Mouse (Mus musculus) left cerebral cortex, postnatal 14 days (tissue): ENCODE results near the gene Ampd2. TPM values are rescaled to one million over a fixed set of nuclear protein-coding genes. Genes with fewer than 3 reads are reported as not detected.

Source experiments
- DNase-seq, 2 experiments: peaks; one replicate each; pipeline ENCODE4 v3.0.0; 2021 to 2022; ENCODE audit warnings: low spot score in 2 of 2, mixed read lengths in 1 of 2
- intact Hi-C: fragments of 180-260 bp; cut with DNase I; formaldehyde crosslinking; loops from one replicate; pipeline ENCODE4 v1.15.1; 2025
- total RNA-seq, 2 experiments: library from RNA; stranded (reverse); gene quantifications; 2 replicates each; pipeline ENCODE4 v1.2.3; 2021

The Ampd2 gene
- total RNA-seq, 2 experiments from 2014 or later: 43.3 to 50.8 TPM

DNA sequence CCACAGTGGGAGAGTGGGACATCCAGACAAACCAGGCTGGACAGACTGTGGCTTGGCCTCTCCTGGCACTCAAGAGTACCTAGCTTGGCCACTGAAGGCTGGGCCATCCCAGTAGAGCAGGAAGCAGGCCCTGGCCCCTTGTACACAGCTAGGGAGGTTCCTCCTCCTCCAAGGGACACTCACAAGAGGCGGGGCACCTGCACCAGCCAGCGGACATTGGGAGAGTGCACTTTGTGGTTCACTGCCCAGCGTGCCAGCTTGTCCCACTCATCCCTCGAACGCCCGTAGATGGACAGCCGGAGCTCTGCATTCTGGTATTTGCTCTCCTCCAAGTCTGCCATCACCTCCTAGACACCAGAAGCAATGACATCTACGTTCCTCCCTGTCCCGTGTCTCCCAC, 9.6 kb downstream of the Ampd2 start:
- intact Hi-C loops: no loop called here
- no peak for DNase-seq

DNA sequence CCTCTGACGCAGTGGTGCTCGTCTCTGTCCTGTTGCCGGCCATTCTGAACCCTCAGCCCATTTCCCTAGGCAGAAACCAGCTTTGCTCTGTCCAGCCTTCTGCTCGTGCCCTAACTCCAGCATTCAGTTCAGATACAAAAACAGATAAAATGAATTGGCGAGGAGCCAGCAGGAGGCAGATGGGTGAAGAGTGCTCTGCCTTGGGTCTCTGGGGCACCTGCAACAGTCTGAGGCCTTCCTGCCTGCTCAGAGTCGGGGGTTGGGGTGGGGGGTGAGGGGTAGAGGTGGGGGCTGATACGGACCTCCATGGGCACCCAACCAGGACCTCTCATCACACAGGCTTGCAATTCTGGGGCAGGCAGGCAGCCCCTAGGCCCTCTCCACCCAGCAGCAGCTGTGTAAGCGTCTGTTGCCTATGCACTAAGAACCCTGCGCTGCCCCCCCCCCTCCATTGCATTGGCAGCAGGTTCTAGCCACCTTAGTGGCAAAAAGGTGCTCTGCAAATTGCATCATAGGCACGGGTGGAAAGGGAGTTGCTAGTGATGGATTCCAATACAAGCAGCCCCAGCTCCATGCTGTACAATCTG, 13.4 kb downstream of the Ampd2 start:
- DNase-seq: no peak
- intact Hi-C loops: loop anchor here (5.0 kb wide), 1 partner anchor 376 kb away; the partner anchor contains the start of gene Ahcyl1

DNA sequence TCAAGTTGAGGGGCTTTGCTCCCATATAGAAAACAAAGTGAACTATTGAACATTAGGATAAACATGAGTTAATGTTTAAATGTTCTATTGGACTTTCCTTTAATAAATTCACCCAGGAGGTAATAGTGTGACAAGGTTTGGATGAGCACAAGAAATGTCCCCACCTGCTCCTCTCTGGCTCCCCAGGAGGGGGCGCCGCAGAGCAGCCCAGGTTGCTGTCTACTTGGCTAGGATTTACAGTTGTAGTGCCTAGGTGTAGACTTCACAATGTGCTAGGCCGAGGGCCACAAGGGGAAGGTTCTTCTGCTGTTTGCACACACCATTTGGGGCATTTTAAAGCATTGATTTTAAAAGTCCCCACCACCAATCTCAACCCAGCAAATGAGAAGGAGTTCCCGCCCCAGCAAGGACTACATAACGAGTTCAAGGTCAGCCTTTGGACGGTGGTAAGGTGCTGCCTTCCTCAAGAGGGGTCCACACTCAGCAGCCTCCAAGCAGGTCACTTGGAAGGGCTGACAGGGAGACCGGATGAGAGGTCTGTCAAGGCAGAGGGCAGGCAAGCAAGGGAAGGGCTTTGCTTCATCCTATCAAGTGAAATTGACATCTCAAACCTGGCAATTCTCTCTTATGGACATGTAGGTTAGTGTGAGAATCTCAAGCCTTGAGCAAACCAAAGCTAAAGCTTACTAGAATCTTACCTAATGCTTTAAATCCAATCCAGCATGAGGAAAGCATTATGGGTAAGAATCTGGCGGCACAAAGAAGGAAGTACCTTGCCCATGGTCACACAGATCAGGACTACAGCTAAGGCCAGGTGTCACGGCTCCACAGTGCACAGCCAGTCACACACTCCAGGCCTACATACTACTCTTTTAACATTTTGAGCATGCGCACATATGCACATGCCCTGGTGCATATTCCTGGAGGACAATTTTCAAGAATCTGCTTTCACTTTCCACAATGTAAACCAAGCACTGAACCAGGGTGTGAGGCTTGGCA, 15.9 kb downstream of the Ampd2 start:
- intact Hi-C loops: loop anchor here (2.0 to 5.0 kb wide), 2 partner anchors 78 to 373 kb away; partner anchors contain the start of gene Ahcyl1

DNA sequence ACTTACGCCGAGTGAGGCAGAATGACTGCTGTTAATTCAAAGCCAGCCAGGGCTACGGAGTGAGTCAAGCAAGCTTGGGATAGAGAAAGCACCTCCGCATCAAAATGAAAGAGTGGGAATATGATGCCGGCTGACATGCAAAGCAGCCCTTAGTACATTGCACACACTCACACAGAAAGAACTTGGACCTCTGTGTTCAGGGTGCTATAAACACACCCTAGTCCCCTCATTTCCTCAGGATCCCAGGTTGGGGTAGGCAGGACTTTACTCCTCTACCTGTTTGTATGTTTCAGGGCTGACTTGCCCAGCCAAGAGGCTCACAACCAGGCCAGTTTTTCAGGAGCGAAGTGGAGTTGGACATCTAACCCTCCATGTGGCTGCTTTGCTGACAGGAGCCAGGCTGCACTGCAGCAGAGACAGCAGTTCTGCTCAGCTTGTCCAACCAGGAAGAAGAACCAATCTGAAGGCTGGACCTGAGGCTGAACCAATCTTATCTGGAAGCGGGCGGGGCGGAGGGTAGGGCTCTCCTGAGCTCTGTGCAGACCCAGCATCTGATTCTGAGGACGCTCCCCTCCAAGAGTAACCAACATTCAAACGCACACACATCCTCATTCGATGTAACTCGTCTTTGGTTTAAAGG, 17.1 kb downstream of the Ampd2 start:
- no peak for DNase-seq
- intact Hi-C loops: no loop called here

More for the DNA sequence above, 15.9 kb downstream of the Ampd2 start:
- peak; percentile 64 to 65 for DNase-seq

DNA sequence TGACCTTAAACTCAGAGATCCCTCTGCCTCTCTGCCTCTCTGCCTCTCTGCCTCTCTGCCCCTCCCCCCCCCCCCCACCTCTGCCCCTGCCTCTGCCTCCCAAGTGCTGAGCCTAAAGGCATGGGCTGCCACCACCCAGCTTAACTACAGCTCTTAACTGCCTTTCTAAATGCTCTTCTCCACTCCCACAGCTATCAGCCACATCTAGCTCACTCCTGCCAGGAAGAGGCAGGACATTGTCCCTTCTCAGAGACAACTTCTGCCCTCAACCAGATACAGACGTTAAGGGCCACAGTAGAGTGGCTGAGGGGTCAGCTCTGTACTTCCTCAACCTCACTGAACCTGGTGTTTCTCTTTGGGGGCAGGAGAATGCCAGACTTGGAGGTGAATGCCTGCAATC, 17.6 kb downstream of the Ampd2 start:
- intact Hi-C loops: no loop called here

DNA sequence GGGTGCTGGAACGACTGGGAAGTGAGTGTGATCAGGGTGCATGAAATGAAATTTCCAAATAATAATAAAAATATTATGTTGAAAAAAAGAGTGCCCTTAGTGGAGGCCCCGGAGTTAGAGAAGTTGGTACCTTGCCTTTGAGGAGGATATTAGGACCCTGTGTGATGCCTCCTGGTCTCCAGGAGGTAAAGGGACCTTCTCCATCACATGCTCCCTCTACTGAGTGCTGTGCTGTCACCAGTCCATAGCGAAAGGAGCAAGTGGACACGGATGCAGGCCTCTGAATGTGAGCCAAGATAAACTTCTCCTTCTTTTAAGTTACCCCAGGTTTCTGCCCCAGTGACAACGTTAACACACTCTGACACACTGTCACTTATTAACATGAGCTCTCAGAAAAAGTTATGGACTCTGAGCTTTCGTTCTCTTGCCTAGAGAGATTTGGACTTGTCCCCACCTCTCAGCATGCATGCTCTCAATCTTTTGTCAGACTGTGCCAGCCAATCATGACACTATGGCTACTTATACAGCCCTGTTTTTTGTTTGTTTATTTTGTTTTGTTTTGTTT, 19.0 kb downstream of the Ampd2 start:
- intact Hi-C loops: no loop called here
- no peak for DNase-seq

More for the DNA sequence above, 17.6 kb downstream of the Ampd2 start:
- DNase-seq: no peak

DNA sequence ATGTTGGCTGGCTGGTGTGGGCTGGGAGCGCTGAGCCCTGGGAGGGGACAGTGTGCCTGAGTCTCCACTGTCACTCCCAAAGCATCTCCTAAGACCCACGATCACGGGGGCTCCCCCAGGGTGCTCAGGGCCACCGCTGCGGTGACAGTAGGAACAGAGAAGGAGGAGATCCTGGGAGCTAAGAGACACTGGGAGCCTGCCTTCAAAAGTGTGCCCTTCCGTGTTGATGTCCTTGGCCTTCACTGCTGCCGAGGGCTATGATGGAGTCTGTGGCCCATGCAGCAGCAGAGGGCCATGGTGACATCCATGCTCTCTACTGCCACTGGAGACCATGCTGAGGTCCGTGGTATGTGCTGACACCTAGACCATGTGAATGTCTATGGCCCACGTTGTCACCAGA, 20.9 kb downstream of the Ampd2 start:
- intact Hi-C loops: no loop called here

DNA sequence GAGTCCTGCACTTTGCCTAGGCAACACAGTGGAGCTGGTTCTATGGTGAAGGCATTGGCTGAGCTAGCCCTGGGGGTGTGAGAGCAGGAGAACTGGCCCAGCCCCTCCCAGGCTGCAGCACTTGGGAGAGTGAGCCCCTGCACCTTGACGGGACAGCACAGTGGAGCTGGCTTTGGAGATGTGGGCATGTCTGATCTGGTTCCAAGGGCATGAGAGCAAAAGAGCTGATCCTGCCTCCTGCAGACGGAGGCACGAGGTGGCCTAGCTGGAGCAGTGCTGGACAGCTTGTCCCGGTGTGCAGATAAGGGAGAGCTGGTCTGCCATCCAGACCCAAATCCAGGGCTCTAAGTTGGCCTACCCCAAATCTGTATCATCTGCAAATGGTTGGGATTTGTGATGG, 21.8 kb downstream of the Ampd2 start:
- DNase-seq: no peak
- intact Hi-C loops: no loop called here

More for the DNA sequence above, 20.9 kb downstream of the Ampd2 start:
- no peak for DNase-seq

DNA sequence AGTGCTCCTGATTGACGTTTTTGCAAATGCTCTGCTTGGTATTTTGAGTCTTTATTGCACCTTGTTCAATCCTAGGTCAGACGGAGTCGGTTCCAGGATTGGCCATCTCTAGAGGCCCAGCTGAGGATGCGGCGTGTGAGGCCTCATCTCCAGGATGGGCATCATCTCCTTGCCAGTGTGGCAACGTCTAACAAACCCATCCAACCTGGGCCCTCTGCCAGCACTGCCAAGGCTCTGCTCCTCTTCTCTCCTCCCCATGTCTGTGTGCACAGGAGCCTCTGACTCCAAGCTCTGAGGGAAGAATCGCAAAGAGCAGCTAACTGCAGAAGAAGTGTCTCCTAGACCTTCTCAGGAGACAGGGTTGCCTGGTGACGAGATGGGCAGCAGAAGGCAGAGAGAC, 23.8 kb downstream of the Ampd2 start:
- DNase-seq: no peak
- intact Hi-C loops: no loop called here

DNA sequence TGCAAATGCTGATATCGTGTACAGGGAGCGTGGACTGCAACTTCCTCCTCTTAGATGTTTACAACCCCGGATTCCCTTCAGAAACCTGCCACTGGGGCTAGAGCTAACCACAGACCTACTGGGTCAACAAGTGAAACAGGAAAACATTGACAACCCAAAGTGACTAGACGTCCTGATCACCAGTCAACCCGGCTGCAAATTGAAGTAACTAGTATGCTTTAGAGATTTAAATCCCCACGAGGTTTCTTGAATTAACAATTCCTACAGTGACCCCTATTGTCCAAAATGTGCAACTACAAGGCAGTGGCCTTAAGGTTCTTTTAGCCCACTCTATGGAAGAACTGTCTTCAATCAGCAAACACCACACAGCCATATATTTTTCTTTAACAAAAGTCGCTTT, 25.0 kb downstream of the Ampd2 start:
- DNase-seq: peak; percentile 59 to 78
- intact Hi-C loops: loop anchor here (2.0 kb wide), 2 partner anchors 43 to 195 kb away; no protein-coding TSS in a partner anchor

DNA sequence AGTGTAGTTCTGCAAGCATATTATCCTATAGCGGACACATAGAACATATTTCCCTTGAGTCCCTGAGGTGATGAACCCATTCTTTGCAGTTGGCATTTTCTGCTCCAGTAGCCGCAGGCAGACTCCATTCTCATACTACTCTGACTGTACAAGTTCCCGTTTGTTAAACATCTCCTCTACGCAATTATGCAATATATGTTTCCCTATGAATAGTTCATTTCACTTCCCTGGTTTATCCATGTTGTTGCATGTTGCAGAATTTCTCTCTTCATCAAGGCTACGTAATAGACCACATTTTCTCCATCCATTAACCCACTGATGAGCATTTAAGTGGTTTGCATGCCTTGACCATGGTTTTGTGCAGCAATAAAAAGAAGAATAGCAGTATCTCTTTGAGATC, 36.0 kb downstream of the Ampd2 start:
- intact Hi-C loops: no loop called here
- no peak for DNase-seq

DNA sequence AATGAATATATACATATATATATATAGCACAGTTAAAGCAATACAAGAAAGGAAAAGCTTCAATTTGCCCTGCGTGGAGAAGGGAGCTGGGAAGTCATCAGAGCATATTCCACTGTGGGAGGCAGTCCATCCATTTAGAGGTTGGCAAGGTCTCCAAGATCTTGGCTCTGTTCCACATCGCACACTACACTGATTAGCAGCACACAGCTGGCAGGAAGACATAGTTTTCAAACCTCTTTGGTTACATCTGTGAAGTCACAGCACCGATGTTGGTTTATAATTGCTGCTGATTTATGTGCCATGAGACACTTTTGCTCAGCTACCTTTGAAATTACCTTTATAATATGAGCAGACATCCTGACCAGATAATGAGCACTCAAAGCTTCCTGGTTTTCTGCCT, 38.1 kb downstream of the Ampd2 start:
- no peak for DNase-seq
- intact Hi-C loops: no loop called here

DNA sequence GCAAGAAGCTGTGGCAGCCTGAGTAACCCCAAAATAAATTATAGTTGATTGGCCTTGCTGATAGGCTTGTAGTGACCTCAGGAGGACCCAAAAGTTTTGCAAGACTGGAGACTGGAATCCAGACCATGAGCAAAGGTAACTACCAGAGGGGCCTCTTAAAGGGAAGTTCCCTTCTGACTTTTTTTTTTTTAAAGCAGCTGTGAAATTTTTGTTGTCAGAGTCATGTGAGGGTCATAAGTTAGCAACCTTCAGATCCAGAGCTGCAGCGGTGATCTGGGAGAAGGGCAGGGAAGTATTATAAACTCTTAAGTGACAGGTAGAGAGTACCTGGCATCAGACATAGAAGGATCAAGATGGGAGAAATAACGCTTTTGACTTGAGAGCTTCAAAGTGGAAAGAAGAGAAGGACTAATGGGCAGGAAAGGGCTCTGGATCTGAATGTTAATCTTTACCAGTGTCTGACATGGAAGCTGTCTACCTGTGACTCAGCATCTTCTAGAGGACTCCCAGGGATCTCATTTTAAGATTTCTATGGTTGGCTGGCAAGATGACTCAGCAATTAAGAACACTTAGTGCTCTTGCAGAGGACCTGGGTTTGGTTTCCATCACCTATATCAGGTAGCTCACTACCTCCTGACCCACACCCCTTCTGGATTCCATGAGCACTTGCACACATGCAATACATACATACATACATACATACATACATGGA, 39.4 kb downstream of the Ampd2 start:
- DNase-seq: no peak
- intact Hi-C loops: no loop called here

DNA sequence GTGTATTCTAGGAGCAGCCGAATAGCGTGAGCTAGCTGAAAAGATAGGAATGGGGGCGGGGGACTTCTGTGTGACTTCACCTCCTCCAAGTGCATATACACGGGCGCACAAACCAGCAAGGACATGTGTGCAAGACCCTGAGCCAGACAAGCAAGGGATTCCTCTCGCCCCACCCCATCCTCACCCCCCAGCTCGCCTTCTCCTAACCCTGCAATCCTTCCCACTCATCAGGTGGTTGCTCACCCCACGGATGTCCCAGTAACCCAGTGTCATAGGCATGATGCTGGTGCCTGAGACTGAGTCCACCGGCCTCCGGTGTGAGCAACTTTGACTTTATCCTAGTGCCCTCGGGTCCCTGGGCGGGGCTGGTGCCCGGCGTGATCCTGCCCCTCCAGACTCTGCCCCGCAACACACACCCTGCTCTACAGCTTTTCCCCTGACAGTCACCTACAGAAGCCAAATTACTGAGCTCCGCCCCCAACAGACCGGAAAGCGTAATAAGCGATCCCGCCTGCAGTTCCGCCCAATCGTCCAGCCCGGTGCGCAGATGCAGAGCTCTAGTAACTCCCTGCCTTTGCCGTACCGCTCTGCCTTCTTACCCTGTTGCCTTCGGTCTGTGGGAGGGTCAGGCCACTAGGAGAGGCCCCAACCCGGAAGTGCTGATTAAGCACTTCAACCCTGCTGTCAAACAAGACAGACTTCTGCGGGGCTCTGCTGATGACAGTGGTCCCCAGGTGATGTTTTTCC, 41.9 kb downstream of the Ampd2 start, which contains the start of gene Gstm4:
Gstm4 (minus strand) TSS at position 501 of the 747 bp plus-strand sequence.
- intact Hi-C loops: no loop called here

DNA sequence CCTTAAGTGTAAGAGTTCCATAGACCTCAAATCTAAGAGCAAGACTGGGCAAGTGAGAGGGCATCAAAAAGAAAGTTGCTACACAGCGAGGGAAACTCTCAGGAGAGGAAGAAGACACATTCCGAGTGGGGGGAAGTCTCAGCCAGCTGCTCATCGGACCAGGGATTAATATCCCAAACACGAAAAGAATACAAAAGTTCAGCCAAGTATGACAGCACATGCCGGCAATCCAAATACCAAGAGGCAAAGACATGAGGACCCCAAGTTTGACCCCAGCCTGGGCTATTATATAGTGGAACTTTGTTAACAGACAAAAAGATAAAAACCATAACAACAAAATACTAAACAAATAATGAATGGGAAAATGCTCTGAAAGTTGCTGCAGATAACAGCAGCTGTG, 53.3 kb downstream of the Ampd2 start:
- intact Hi-C loops: no loop called here

More for the DNA sequence above, 41.9 kb downstream of the Ampd2 start, which contains the start of gene Gstm4:
- peak; percentile 78 to 83 for DNase-seq

DNA sequence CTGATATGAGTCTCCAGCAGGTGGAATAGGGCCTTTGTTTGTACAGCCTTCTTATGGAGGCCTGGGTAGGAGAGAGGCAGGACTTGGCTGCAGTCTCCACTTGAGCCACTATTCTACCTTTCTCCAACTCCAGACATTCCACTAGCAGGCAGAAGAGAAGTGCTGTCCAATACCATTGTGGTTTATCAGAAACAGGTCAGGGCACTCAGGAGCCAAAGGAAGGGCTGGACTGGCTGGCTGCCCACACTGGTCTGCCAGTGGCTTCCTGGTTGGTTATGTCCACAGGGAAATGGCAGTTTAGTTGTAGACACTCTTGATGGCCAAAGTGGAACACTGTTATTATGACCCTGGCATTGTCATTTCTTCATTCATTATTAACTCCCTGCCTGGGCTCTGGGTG, 54.3 kb downstream of the Ampd2 start:
- intact Hi-C loops: no loop called here
- DNase-seq: no peak

More for the DNA sequence above, 53.3 kb downstream of the Ampd2 start:
- DNase-seq: no peak

DNA sequence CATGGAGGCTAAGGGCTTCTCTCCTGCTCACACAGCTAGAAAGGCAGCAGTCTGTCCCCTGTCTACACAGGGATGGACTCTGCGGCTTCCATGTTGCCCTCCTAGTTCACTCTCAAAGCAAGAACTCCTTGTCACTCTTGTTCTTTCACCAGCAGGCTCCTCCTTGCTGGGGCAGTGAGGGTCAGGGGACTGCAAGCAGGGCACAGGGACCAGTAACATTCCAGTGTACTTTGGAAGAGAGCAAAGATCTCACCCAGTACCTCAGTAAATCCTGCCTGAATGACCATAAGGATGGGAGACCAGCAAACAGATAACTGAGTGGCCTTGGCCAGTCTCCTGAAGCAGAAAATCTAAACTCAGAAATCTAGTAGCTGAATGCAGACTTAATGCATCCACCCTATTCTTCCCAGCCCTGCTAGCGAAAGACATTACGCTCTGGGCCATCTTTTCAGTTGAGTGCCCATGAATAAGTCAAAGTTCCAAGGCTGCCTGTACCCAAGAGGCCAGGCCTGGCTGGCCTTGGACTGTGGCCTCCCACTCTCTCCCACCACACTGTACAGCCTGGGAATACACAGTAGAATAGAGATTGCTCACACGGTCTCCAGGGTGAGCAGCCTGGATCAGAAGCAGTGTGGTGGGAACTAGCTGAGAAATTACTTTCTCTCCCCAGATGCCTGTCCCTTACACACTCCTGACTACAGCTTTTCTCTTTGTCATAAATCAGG, 57.6 kb downstream of the Ampd2 start:
- DNase-seq: no peak
- intact Hi-C loops: no loop called here

DNA sequence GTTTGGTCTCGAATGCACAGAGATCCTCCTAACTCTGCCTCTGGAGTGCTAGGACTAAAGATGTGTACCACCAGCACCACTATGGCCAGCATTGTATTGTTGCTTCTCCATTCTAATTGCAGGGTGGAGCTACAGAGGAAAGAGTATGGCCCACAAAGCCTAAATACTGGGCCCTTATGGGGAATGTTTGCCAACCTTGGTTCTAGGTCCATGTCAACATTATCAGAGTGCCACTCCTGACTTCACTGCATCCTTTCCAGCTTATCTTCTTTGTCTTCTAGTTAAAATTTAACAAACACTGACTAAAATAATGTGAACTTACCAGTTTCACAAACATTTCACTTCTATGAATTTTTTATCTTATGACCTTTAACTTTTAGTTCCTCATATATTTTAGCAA, 59.9 kb downstream of the Ampd2 start:
- intact Hi-C loops: no loop called here
- DNase-seq: no peak
